Comparison of ENCODE assay signal across 11 mouse cellular contexts in genomic region chr10:77878985-77879384, GRCm38 (mm10). TPM values are rescaled to one million over a fixed set of nuclear protein-coding genes. Genes with fewer than 3 reads are reported as not detected.
A peak's percentile ranks its signal among the peaks of the same experiment; 100 is the strongest.
DNase-seq lines count a peak whose midpoint lies in the region; ATAC-seq and TF ChIP-seq lines count a peak whose summit lies in the region.
"Had no signal": no experiment of that assay in that cellular context is flagged by ENCODE, and none has a peak within 500 bp of the region (broad histone marks: within the 10 kb centered on the region; RNA-seq: fewer than 3 reads in every experiment).

No protein-coding gene starts in this region.

- no peak overlapping the region for H3K4me2 ChIP-seq in intestine, embryonic 15.5 days (replicated peaks)
- H3K4me2 ChIP-seq: heart, embryonic 15.5 days had no signal

- no peaks in the 10 kb centered on the region for H3K9me3 ChIP-seq in intestine, embryonic 15.5 days
- H3K9me3 ChIP-seq: heart, embryonic 15.5 days had no signal

- no peaks in the 10 kb centered on the region for H3K27me3 ChIP-seq in intestine, embryonic 15.5 days (replicated peaks)

- no peak overlapping the region for H3K27ac ChIP-seq in bone marrow macrophage, adult 2 months (ENCODE audit: insufficient read depth, low read depth, low read length)
- H3K27ac ChIP-seq in olfactory bulb, adult 2 months (ENCODE audit: insufficient read depth, low read depth, low read length): no peak overlapping the region
- H3K27ac ChIP-seq in intestine, embryonic 15.5 days: no peak overlapping the region
- H3K27ac ChIP-seq: heart, embryonic 15.5 days had no signal

- intact Hi-C loops in heart, postnatal 10 days (cut with DNase I): loop anchor here (2.0 kb wide), 1 partner anchor 252 kb away; no protein-coding TSS in a partner anchor

- H3K36me3 ChIP-seq in intestine, embryonic 15.5 days: no peaks in the 10 kb centered on the region
- H3K36me3 ChIP-seq: heart, embryonic 15.5 days had no signal

- TF ChIP-seq POLR2A in bone marrow macrophage, adult 2 months (IDR thresholded peaks at IDR 0.05; ENCODE audit: borderline replicate concordance, low read depth, low read length): no peak
- no peak for TF ChIP-seq POLR2A in olfactory bulb, adult 2 months (IDR thresholded peaks at IDR 0.05; ENCODE audit: insufficient read depth, low read depth, low read length)

- peak; percentile 43 to 56 for DNase-seq in heart, postnatal 10 days
- DNase-seq in heart, adult 8-10 months (ENCODE audit: low spot score): no peak
- DNase-seq in right cerebral cortex, adult 18-20 months: peak; percentile 43
- DNase-seq in right cerebral cortex, postnatal 10 days (ENCODE audit: low spot score in 2 of 2): no peak
- no peak for DNase-seq in spleen, postnatal 4 days (ENCODE audit: low spot score in 2 of 2)

- WGBS in olfactory bulb, adult 2 months: 74% methylated on average over 6 of the region's 6 CpGs
- 63% methylated on average over 6 of the region's 6 CpGs for WGBS in intestine, embryonic 15.5 days

- TF ChIP-seq CTCF in bone marrow macrophage, adult 2 months (IDR thresholded peaks at IDR 0.05; ENCODE audit: low read depth, low read length): peak; percentile 55
- TF ChIP-seq CTCF in olfactory bulb, adult 2 months (IDR thresholded peaks at IDR 0.05; ENCODE audit: insufficient read depth, low read depth, low read length): peak; percentile 47; the same call in 1 of the 2 replicates

- ATAC-seq in intestine, embryonic 15.5 days: no peak

- no peak overlapping the region for H3K4me3 ChIP-seq in bone marrow macrophage, adult 2 months (ENCODE audit: insufficient read depth, low read length)
- no peak overlapping the region for H3K4me3 ChIP-seq in olfactory bulb, adult 2 months (ENCODE audit: insufficient read depth, low read depth, low read length)
- no peak overlapping the region for H3K4me3 ChIP-seq in intestine, embryonic 15.5 days (replicated peaks)
- H3K4me3 ChIP-seq: heart, embryonic 15.5 days had no signal

- no peak overlapping the region for H3K9ac ChIP-seq in intestine, embryonic 15.5 days
- H3K9ac ChIP-seq: heart, embryonic 15.5 days had no signal

- no peaks in the 10 kb centered on the region for H3K4me1 ChIP-seq in bone marrow macrophage, adult 2 months (ENCODE audit: control insufficient read depth, insufficient read depth, low read length)
- no peaks in the 10 kb centered on the region for H3K4me1 ChIP-seq in olfactory bulb, adult 2 months (ENCODE audit: control insufficient read depth, insufficient read depth, low read length)
- no peaks in the 10 kb centered on the region for H3K4me1 ChIP-seq in intestine, embryonic 15.5 days (replicated peaks)
- H3K4me1 ChIP-seq: heart, embryonic 15.5 days had no signal

RNA-seq across cellular contexts. Expression of gene Gm3285, which starts 17.2 kb away (rescaled TPM):
- not detected for total RNA-seq in heart, postnatal 10 days (2021)
- total RNA-seq in heart, adult 8-10 months (2022): not detected
- polyA plus RNA-seq in bone marrow macrophage, adult 2 months (2012; ENCODE audit: insufficient read depth, insufficient read length, missing spikeins): not detected in 2 replicates
- polyA plus RNA-seq in olfactory bulb, adult 2 months (2012; ENCODE audit: insufficient read depth, insufficient read length, low replicate concordance, missing spikeins): not detected in 2 replicates
- polyA plus RNA-seq in intestine, embryonic 15.5 days (2015; fragmentation: Nextera tagmentation; extraction: Ambion mirVana): not detected in 2 replicates
- polyA plus RNA-seq: heart, embryonic 15.5 days; liver, embryonic 16.5 days; spleen, adult 2 months had no signal

RNA-seq across cellular contexts. Expression of gene Lrrc3, which starts 23.4 kb away (rescaled TPM):
- total RNA-seq in heart, postnatal 10 days (2021): 1 to 10 TPM; 1.3 to 1.9 TPM
- 1 to 10 TPM in 2 of 4 experiments, under 1 TPM in 2; 0.63 to 1.2 (median 0.92) TPM for total RNA-seq in heart, adult 8-10 months (2022)
- polyA plus RNA-seq in bone marrow macrophage, adult 2 months (2012; ENCODE audit: insufficient read depth, insufficient read length, missing spikeins): 0.19 TPM in 1 of 2 replicates, not detected in the other
- polyA plus RNA-seq in olfactory bulb, adult 2 months (2012; ENCODE audit: insufficient read depth, insufficient read length, low replicate concordance, missing spikeins): not detected in 2 replicates
- 3.9 TPM in 2 replicates for polyA plus RNA-seq in intestine, embryonic 15.5 days (2015; fragmentation: Nextera tagmentation; extraction: Ambion mirVana)

RNA-seq across cellular contexts. Expression of gene Gm10318, which starts 26.3 kb away (rescaled TPM):
- total RNA-seq in heart, postnatal 10 days (2021): not detected
- not detected for total RNA-seq in heart, adult 8-10 months (2022)
- polyA plus RNA-seq in bone marrow macrophage, adult 2 months (2012; ENCODE audit: insufficient read depth, insufficient read length, missing spikeins): not detected in 2 replicates
- polyA plus RNA-seq in olfactory bulb, adult 2 months (2012; ENCODE audit: insufficient read depth, insufficient read length, low replicate concordance, missing spikeins): not detected in 2 replicates
- polyA plus RNA-seq in intestine, embryonic 15.5 days (2015; fragmentation: Nextera tagmentation; extraction: Ambion mirVana): not detected in 2 replicates
- polyA plus RNA-seq: heart, embryonic 15.5 days; liver, embryonic 16.5 days; spleen, adult 2 months had no signal

RNA-seq across cellular contexts. Expression of gene Gm36176, which starts 32.4 kb away (rescaled TPM):
- total RNA-seq in heart, postnatal 10 days (2021): not detected
- total RNA-seq in heart, adult 8-10 months (2022): not detected
- polyA plus RNA-seq in bone marrow macrophage, adult 2 months (2012; ENCODE audit: insufficient read depth, insufficient read length, missing spikeins): not detected in 2 replicates
- polyA plus RNA-seq in olfactory bulb, adult 2 months (2012; ENCODE audit: insufficient read depth, insufficient read length, low replicate concordance, missing spikeins): not detected in 2 replicates
- polyA plus RNA-seq in intestine, embryonic 15.5 days (2015; fragmentation: Nextera tagmentation; extraction: Ambion mirVana): not detected in 2 replicates
- polyA plus RNA-seq: heart, embryonic 15.5 days; liver, embryonic 16.5 days; spleen, adult 2 months had no signal

RNA-seq across cellular contexts. Expression of gene Krtap10-10, which starts 43.2 kb away (rescaled TPM):
- not detected for total RNA-seq in heart, postnatal 10 days (2021)
- not detected for total RNA-seq in heart, adult 8-10 months (2022)
- polyA plus RNA-seq in bone marrow macrophage, adult 2 months (2012; ENCODE audit: insufficient read depth, insufficient read length, missing spikeins): not detected in 2 replicates
- polyA plus RNA-seq in olfactory bulb, adult 2 months (2012; ENCODE audit: insufficient read depth, insufficient read length, low replicate concordance, missing spikeins): not detected in 2 replicates
- not detected in 2 replicates for polyA plus RNA-seq in intestine, embryonic 15.5 days (2015; fragmentation: Nextera tagmentation; extraction: Ambion mirVana)
- polyA plus RNA-seq: heart, embryonic 15.5 days; liver, embryonic 16.5 days; spleen, adult 2 months had no signal

Comparison
In these comparisons a context has a peak if more than half of its experiments do, and no peak if none do; other contexts are left out.
1. DNase-seq: peak in heart, postnatal 10 days (2 of 2) and right cerebral cortex, adult 18-20 months (single experiment); none in heart, adult 8-10 months (single experiment), right cerebral cortex, postnatal 10 days (0 of 2) and spleen, postnatal 4 days (0 of 2).